Mouse (Mus musculus) heart, adult 8-10 months (tissue): ENCODE measurements around the gene Tlr9. TPM values are rescaled to one million over a fixed set of nuclear protein-coding genes. Genes with fewer than 3 reads are reported as not detected.

Experiments used
- DNase-seq: peaks from one replicate; pipeline ENCODE4 v3.0.0; 2022; ENCODE audit warnings: low spot score
- total RNA-seq, 4 experiments: library from RNA; stranded (reverse); gene quantifications; 2 replicates each; pipeline ENCODE4 v1.2.4; 2022

The Tlr9 gene
- total RNA-seq = under 1 TPM; 0.33 to 0.57 (median 0.42) TPM

DNA sequence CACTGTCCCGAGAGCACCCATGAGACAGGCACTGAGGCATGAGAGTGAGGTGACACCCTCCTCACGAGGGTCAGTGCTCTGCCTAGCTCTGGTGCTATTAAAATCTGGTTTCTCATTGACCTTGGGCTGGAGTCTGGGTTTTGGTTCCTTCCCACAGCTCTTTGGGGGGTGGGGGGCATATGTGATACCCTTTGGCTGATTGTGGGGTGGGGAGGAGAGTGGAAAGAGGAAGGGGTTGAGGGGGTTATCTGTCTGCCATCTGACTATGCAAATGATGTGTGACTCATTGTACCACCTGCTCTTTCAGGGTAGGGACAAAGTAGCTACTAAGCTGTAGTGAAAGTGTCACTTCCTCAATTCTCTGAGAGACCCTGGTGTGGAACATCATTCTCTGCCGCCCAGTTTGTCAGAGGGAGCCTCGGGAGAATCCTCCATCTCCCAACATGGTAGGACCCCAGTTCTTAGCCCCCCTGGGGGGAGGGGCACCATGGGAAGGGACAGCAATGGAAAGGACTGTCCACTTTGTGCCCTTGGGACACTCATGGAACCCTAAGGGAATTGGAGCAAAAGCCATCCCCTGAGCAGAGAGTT lies at the start of gene Tlr9:
Gene Tlr9 (plus strand): TSS at position 338 of the 591 bp plus-strand sequence.
- no peak for DNase-seq

DNA sequence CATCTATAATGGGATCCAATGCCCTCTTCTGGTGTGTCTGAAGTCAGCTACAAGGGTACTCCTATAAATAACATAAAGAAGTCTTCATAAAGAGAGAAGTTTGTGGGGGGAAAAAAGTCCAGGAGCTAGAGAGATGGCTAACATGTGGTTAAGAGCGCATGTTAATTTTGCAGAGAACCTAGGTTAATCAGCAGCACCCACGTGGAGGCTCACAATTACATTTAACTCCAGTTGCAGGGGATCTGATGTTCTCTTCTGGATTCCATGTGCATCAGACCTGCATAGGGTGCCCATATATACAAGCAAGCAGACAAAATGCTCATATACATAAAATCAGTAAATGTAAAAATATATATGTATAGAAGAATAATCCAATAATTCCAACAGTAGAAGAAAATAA lies 49.0 kb upstream of the Tlr9 start:
- DNase-seq = no peak

DNA sequence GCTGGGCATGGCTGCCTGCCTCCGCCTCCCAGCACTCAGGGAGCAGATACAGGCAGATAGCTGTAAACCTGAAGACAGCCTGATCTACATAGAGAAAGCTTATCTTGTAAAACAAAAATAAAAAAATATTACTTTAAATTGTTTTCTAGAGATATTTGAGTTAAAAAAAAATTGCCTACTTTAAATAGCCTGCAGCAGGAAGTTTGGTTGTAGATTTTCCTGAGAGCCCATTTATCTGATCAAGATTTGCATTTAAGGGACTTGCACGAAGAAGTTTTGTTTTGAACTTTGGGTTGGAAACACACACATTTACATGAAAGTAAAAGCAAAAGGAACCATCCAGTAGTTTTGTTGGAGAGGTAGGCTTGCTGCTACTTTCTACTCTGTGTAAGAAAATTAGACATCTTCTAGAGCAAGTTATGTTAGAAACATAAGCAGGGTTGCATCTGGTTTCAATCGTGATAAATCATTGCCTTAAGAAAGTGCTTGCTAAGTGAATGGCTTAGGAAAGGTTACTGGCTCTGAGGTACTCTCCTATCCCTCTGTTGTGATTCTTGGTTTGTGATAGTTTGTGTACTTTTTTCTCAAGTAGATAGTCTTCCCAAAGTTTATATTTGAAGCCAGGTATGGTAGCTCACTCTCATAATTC lies 46.7 kb upstream of the Tlr9 start:
- DNase-seq = no peak

DNA sequence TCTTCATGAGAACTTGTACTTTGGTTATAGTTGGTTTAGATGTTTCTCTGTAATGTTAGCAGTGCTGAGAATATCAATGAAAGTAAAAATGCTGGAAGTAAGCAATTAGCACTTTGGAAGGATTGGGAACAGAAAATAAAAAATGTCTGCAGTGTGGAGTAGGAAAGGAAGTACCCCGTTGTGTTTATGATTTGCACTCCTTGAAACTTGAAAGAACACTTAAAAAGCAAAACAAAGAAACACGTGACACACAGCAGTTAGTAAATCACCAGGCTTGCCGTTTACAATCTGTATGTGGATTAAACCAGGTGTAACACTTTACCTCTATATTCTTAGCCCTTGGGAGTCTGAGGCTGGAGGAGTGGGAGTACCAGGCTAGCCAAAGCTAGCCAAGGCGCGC lies 45.6 kb upstream of the Tlr9 start:
- no peak for DNase-seq

DNA sequence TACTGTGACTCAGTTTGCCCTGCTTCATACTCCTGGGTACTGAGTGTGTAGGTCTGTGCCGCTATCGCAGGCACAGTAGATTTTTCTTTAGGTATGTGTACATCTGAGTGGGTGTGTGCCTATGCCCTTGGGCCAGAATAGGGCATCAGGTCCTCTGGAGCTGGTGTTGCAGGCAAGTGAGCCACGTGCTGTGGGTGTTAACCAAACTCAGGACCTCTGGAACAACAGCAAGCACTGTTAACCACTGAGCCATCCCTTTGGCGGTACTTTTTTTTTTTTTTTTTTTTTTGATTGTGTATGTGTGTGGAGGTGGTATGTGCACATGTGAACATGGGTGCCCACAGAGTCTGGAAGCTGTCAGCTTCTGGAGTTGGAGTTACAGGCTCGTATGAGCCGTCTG lies 44.6 kb upstream of the Tlr9 start:
- DNase-seq = no peak

DNA sequence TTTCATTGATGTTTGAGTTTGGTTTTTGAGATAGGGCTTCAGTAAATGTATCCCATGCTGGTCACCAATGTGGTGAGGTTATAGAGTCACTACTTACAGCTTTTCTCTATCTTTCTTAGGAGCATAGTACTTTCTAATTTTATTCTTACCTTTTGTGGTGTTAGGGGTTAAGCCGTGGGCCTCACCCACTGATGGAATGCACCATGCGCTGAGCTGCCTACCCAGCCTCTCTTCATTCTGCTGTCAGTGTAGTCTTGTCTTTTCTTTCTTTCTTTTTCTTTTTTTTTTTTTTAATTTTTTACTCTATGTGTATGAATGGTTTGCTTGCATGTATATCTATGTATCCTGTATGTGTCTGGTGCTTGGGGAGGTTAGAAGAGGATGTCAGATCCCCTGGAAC lies 42.9 kb upstream of the Tlr9 start:
- DNase-seq = no peak

DNA sequence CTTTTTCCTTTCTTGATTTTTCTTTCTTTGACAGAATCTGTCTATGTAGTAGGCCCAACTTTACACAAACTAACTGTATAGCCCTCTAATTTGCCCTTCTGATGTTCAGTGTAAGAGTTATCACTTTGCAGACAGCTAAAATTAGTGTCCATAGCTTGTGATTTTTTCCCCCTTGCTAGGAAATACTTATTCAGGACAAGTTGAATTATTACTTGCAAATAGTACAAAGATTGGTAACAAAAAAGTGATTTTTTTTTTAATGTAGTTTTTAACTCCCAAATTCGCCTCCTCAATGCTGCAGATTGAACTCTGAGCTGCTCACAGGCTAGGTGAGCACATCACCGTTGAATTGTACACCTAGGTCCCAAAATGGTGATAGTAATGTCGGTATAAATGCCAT lies 42.4 kb upstream of the Tlr9 start:
- no peak for DNase-seq

DNA sequence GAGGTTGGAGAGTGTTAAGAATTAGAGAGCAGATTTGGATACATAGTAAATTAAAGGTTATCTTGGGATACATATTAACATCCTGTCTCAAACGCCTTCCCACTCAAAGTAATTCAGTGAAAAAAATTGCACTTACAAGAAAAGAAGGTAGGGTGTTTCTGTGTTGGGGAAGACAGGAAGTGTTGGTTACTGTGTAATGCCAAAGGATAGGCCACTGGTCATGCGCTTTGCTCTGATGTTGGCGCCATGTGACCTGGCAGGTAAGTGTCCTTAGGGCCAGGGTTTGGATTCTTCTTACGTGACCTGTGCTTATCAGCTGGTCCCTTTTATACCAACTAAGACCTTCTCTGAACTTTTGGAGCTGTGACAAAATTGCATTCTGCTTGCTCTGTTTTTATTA lies 40.3 kb upstream of the Tlr9 start:
- no peak for DNase-seq

DNA sequence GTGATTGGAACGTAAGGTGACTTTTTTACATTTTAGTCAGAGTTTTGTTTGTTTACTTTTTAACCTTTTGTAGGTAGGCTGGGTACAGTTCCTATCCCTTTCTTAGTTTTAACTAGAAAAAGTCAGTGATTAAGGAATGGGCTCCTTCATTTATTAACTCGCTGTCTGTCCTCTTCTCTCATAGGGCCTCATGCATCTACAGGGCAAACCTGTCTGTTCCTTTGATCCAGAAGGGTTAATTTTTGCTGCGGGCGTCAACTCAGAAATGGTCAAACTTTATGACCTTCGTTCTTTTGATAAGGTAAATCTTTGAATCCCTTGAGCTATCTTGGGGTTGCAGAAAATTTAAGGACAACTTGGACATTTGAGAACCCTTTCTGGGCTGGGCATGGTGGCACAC lies 38.4 kb upstream of the Tlr9 start:
- no peak for DNase-seq

DNA sequence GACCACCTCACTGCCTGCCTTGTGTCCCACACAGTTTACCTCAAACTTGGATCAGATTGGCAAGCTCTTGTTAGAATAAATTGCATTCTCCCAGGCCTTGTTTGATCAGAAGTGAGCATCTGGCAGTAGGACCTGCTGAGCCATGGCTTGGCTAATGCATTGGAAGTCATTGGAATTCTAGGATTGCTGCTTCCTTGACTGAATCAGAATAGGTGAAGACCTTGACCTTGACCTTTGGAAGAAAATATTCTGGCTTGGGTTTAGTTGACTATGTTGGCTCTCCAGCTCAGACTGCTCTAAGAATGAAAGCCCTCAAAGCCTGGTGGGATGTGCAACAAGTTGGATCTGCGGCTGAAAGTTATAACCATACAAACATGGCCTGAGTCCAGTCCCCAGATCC lies 31.0 kb upstream of the Tlr9 start:
- no peak for DNase-seq

DNA sequence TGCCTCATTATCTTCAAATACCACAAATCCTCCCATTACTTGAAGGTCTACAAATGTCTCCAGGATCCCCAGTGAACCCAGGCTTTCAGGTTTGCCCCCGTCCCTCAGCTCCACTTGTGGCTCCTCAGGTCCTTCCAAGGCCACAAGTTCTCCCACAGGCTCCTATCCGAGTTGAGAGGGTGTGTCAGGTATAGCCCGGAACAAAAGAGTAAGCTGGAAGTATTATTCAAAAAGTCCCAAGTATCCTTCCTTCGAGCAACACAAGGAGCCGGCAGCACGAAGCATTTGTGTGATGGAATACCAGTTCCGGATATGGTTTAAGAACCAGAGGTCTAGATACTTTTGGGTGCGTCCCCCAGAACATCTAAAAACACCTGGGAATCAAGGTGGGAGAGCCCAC lies 30.4 kb upstream of the Tlr9 start:
- no peak for DNase-seq

DNA sequence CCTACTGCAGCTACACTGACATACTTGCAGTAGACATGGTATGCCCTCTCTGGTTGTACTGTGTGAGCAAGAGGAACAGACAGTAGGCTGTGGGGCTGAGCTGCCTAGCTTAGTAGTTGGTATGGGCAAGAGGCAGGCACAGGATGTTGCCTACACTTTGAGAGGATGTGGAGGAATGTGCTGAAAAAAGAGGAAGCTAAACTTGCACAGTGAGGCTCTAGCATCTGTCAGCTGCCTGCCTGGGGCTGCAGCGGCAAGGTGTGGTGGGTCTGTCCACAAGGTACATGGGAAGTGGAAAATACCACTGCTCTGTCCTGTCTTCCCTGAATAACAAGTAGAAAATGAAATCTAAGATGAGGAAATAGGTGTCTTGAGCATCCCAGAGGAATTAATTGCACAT lies 29.4 kb upstream of the Tlr9 start:
- no peak for DNase-seq

DNA sequence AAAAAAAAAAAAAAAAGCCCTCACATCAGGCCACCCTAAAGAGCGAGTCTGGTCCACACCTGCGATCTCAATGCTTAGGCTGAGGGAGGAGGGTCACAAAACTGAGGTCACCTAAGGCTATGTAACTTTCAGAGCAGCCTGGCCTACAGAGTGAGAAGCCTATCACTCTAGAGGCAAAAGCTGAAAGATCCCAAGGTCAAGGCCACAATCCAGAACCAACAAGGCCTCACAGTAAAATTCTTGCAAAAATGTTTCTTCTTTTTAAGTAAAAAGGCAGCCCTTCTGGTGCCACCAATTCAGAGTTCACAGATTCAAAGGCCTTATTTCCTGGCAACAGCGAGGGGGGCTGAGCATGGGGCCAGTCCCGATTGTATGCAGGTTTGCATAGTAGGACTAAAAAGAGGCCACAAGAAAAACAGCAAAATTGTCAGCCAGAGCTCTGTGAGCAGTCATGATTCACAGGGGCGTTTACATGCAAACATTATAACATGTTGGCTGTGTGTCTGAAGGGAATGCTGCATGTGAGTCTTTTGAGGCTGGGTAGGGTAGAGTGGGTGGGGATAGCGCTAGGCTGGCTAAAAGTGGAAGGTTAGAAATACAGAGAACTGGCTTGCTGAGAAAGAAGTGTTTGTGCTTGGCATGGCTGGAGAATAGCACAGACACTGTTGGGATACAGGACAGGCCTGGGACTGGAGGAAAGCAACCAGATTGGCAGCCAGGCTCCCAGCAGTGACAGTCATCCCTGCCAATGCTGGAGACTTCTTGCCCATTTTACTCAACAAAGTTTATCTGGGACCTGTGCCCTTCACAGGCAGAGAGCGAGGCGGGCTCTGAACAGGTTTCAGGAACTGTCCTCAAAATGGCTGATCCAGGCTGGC lies 28.2 kb upstream of the Tlr9 start:
- DNase-seq = no peak

DNA sequence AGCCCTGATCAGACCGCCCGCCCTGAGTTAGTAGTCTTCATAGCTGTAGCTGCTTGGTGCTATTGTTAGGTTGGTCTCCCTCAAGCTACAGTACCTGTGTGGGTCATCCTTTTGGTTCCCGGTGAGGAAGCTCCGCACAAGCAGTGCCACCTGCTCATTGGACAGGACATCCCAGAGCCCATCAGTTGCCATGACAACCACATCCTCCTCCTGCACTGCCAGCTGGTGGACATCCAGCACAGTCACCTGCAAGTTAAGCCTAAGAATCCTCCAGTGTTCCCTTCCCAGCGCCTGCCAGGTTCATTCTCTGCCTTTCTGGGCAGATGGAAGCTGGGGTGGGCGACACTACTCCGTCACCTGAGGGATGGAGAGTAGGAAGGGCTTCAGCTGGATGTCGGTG lies 26.7 kb upstream of the Tlr9 start:
- no peak for DNase-seq

DNA sequence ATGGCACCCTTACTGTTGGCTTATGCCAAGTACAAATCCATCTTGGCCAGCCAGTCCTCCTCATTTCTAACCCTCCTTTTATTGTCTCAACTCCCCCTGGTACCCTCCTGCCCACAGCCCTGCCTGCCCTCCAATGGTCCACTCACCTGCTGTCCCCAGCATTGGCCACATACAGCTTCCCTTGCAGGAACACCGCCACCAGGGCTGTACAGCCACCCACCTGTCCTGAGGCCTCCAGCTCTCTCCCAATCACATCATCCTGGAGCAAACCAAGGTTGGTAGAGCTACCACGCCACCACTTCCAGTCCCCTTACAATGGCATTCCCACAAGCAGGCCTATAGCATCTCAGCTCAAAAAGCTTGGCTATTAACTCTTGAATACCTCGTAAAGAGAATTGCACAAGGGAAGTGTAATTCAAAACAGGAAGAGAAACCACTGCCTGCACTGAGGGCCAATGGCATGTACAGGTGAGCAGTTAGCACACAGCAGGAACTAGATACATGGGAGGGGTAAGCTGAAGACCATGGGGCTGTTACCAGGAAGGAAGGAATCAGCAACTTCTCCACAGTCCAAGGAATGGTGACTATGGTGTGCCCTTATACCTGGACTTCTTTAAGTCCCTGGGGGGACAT lies 25.2 kb upstream of the Tlr9 start:
- DNase-seq = no peak

DNA sequence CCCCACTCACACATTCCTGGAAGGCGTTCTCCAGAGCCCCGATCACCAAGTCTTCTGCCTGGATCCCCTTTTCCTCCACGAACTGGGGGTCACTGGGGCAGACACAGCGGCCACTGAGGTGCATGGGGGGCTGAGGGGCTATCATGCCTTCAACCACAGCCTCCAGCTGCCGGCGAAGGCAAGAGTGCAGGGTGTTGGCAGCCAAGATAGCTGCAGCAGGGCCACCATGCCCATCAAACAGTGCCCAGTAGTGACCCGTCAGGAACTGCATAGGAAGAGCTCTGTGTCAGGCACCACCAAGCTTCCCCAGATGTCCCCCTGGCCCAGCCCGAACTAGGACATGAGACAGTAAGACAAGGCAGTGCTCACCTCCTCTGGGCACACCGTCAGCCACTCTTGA lies 24.7 kb upstream of the Tlr9 start:
- no peak for DNase-seq

DNA sequence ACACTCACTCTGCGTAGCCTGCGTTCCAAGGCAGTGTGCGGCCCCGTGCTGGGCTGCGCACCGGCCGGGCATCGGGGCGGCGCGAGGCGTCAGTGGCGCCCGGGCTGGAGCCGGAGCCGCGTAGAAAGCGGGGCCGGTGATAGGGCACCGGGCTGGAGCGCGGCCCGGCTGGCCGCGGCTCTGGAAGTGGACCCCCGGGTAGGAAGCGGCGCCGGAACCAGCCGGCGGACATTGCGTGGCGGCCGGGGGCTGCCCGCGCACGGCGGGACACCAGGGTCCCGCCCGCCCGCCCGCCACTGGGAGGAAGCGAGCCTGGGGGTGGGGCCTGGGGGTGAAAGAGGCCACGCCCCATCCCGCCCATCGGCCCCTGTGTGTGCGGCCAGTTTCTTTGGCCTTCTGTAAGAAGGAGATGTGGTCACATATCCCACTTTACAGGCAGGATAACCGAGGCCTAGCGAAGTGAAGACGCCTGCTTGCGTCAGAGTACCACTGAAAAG lies 23.4 kb upstream of the Tlr9 start:
- peak; percentile 73 for DNase-seq

DNA sequence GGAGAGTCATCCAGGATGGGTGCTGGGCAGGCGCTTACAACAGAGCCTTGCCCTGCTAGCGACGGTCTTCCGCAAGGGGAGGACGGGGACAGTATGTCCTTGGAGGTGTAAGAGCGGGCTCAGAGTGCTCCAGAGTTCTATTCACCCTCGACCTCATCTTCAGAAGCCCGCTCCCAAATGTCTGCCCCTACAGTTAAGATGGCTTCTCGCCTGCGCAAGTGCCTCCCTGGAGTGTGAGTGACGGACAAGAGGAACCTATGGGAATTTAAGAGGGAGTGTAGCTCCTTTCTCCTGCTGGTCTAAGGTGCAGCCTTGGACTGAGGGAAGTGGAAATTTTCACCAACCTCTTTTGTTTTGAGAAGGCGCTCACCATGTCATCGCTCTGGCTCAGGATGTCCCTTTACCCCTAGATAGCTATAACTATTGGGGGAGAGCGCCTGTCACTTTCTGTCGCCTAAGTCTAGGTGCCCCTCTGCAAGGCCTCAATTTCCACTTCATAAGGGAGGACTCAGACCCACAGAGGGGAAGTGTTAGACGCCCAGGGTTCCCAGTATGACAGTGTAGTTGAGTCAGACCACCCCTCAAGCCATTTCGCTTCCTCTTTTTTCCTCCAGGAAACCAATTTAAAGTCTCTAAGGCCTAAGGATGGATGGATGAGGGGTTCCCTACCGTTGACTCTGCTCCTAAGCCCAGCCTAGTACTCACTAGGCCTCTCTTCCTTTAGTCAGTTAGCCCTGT lies 22.7 kb upstream of the Tlr9 start, which contains the start of gene Ppm1m:
Gene Ppm1m (minus strand): TSS at position 212 of the 738 bp plus-strand sequence.
- DNase-seq = no peak

DNA sequence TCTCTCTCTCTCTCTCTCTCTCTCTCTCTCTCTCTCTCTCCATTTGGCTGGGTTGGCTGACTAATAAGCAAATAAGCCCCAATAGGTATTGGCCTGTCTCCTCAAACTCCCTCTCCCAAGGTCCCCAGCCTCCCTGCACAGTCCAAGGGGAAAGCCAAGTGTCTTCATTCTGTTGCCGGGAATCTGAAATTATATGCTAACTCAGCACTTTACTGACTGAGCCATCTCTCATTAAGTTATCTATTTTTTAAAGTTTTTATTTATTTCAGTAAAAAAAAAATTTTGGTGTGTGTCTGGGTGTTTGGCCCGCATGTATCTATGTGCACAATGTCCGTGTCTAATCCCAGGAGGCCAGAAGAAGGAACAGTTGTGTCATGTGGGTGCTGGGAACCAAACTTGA lies 20.5 kb upstream of the Tlr9 start:
- DNase-seq = no peak

DNA sequence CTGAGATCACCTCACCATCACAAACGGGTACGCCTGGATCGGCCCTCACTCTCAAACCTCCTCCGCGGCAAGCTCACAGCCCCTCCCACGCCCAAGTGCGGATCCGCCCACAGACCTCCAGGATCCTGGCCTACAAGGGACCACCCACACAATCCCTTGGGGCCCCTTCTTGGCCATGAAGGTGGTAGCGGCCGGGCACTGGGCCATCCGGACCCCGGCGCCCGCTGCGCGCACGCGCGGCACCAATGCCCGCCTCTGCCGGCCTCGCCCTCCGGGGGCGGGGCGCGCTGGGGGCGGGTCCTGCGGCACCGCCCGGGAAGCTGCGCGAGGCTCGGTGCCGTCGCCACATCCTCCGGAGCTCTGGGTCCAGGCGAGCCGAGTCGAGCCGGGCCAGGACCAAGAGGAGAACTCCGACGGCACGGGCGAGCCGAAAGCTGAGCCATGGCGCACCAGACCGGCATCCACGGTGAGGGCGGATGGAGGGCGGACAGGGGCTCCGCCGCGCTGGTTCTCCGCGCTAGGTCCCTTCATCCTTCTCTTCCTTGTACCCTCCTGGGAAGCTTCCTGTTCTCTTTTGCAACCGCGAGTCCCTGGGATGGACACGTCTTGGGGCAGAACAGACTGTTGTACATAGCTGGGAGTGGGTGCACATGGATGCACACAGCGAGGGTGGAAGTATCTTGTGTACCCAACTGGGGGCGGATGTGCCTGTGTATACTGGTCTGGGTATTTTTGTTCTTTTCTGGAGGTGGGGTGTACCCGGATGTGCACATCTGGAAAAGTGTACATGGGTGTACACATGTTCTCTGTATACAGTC lies 19.4 kb upstream of the Tlr9 start, which contains the start of gene Twf2:
Gene Twf2 (plus strand): TSS at position 290 of the 818 bp plus-strand sequence.
- DNase-seq = peak; percentile 94
